Mouse (Mus musculus) cortical plate, adult 2 months (tissue): Measurements from ENCODE around the gene 4930415O20Rik. TPM values are rescaled to one million over a fixed set of nuclear protein-coding genes. Genes with fewer than 3 reads are reported as not detected.

ENCODE experiments used
- H3K27ac ChIP-seq: fragments of 200-500 bp; 2 replicates; pipeline ENCODE4 v1.5.1; 2012; ENCODE audit warnings: low read length, control low read depth, inconsistent platforms; ENCODE audit not compliant: insufficient read depth
- H3K4me1 ChIP-seq: fragments of 200-500 bp; 2 replicates; pipeline ENCODE4 v1.6.1; 2011; ENCODE audit warnings: low read length; ENCODE audit not compliant: control insufficient read depth, insufficient read depth
- H3K4me3 ChIP-seq: fragments of 200-500 bp; 2 replicates; pipeline ENCODE4 v1.5.1; 2011; ENCODE audit warnings: mild to moderate bottlenecking, low read length, control low read depth; ENCODE audit not compliant: insufficient read depth
- CTCF ChIP-seq: fragments of 200-500 bp; IDR thresholded peaks from 2 replicates; pipeline ENCODE4 v1.5.1; 2011; ENCODE audit warnings: mild to moderate bottlenecking, control low read depth, low read length; ENCODE audit not compliant: insufficient read depth; ENCODE audit errors: extremely low read depth
- POLR2A ChIP-seq: fragments of 200-500 bp; IDR thresholded peaks from 2 replicates; pipeline ENCODE4 v1.6.1; 2011; ENCODE audit warnings: mild to moderate bottlenecking, low read length, control low read depth; ENCODE audit not compliant: insufficient read depth; ENCODE audit errors: extremely low read depth
- polyA plus RNA-seq: library from polyadenylated mRNA; depleted of rRNA; stranded (reverse); fragments of >200 nt; gene quantifications from 2 replicates; pipeline ENCODE4 v1.2.3, GENCODE M21; 2012; rRNA removed

Gene 4930415O20Rik
- polyA plus RNA-seq, result not detected in 2 replicates

DNA sequence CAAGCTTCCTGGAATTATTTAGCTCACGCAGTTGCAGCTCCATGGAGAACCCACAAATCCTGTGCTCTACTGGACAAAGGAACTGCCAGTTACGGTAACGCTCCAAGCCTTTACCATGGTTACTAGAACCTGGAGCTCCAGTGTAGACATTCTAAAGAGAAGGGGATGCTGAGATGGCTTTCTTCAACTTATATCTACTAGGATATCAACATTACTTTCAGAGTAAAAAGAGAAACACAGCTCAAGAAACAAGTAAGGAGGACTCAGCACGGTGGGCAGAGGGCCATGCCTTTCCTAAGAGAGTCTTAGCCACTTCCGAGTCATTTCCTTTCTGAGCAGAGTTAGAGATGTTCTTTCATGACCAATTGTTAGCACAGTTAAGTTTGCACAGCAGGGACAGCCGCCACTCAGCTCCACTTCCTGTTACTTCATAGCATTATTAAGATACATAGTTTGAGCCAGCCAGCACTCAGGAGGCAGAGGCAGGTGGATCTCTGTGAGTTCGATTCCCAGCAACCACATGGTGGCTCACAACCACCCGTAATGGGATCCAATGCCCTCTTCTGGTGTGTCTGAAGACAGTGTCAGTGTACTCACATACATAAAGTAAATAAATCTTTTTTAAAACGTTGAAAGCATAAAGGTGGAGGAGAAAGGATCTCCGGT is at the start of gene 4930415O20Rik, which contains the start of gene Ccnt1:
4930415O20Rik (plus strand) TSS at position 132 of the 666 bp plus-strand sequence.
Ccnt1 (minus strand) TSS at position 51 of the 666 bp plus-strand sequence.
- Histone ChIP-seq H3K4me1 (peaks cover 3% of the 10 kb centered on the region; the same call in 1 of the 2 replicates), H3K4me3 (no peak within 1 kb of the TSS), H3K27ac (no peak within 1 kb of the TSS)
- TF ChIP-seq POLR2A (no peak), CTCF (no peak)

DNA sequence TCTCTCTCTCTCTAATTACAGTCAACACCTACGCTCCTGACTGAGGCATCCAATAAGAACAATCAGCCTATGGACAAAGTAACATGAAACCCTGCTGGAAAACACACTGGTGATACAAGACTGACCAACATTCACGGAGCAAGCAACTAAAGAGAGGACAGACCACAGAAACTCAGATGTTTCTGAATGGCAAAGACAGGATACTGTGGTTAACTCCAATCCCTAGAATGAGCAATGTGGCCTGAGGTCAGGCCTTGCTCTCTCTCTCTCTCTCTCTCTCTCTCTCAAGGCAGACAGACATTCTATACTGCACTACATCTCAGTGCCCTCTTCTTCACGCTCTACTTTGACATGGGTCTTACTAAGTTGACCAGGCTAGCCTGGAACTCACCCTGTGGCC is 49.6 kb upstream of the 4930415O20Rik start:
- no peak overlapping the region for H3K4me3 ChIP-seq
- no peak overlapping the region for H3K27ac ChIP-seq
- TF ChIP-seq CTCF (no peak), POLR2A (no peak)
- H3K4me1 ChIP-seq, result peaks cover 2% of the 10 kb centered on the region; the same call in 1 of the 2 replicates

DNA sequence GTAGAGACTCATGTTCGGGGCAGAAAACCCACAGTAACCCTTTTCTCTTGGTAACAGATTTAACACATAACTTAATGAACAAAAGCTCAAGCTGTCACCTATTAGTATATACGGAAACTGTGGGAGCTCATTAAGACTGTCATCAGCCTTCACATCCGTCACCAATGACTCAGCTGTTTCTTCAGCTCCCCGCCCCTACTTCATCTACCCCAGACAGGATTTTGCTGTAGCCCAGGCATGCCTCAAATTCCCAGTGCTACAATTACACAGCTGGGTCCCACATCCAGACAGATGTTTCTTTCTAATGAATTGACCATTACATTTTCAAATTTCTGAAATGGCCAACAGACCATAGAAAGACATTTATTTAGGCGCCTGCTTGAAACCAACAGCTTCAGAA is 44.7 kb upstream of the 4930415O20Rik start:
- TF ChIP-seq CTCF, result no peak
- no peak overlapping the region for H3K4me3 ChIP-seq

DNA sequence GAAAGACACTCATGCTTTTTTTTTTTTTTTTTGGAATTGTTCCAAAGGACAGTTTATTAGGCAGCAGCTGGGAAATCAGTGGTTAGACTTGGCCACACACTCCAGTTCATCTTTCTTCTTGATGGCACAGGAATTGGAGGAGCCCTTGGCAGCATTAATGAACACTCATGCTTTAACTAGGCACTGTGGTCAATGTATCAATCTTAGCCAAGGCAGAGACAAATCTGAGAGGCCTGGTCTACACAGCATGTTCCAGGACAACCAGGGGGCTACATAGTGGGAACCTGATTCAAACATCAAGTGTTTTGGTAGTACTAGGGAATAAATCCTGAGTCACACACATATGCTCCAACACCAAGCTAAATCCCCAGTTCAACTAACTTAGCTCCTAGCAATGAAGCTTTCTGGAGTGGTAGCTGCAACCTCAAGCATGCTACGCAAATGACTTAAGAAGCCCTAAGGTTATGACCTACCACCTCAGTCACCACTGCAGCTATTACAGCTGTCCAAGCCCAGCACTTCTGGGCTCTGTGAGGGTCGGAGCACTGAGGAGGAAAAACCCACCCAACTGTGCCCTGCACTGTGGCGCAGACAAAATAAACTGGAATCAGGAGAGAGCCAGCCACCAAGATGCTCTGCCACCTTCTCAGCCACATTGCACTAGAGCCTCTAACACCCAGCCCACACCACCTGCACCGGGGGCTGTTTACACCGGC is 43.6 kb upstream of the 4930415O20Rik start:
- Histone ChIP-seq H3K4me1 (no peaks in the 10 kb centered on the region), H3K4me3 (no peak overlapping the region), H3K27ac (no peak overlapping the region)
- TF ChIP-seq CTCF (no peak), POLR2A (no peak)

More for the DNA sequence above, 44.7 kb upstream of the 4930415O20Rik start:
- peaks cover 2% of the 10 kb centered on the region; the same call in 1 of the 2 replicates for H3K4me1 ChIP-seq
- no peak overlapping the region for H3K27ac ChIP-seq

DNA sequence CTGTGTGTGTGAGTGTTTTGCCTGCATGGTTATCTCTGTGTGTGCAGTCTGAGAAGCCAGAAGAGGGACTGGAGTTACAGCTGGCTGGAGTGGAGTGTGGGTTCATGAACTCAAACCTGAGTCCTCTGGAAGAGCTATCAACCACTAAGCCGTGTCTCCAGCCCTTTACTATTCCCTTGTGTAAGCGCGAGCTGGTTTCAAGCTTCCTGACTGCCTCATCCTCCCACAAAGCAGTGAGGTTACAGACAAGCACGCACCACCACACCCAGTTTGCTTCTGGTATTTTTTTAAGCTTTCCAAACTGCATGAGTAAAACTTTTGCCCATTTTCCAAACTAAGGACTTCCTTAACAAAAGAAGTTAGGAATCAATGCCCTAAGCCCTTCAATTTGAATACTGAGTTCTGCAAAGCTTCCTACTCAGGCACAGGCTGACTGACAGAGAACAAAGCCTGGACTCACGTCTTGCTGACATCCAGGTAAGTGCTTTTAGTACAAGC is 42.7 kb upstream of the 4930415O20Rik start:
- TF ChIP-seq CTCF (no peak), POLR2A (no peak)
- no peak overlapping the region for H3K4me3 ChIP-seq
- no peak overlapping the region for H3K27ac ChIP-seq
- no peaks in the 10 kb centered on the region for H3K4me1 ChIP-seq

DNA sequence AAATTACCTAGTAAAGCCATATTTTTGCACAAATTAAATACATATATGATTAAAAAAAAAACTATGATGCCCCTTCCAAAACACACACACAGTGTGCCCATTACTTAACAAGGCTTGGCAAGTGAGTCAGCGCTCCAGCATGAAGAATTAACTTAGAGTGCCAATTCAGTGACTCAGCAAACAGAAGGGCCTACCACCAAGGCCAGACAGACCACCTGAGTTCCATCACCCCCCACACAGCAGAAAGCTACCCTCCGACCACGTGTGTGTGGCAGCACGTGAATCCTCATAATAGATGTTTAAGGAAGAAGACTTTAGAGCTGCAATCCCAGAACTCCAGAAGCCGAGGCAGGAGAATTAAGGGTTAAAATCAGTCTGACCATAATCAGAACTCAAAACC is 38.5 kb upstream of the 4930415O20Rik start:
- H3K4me1 ChIP-seq, result no peaks in the 10 kb centered on the region
- no peak for TF ChIP-seq CTCF
- TF ChIP-seq POLR2A, result no peak
- H3K27ac ChIP-seq, result no peak overlapping the region
- H3K4me3 ChIP-seq, result peak overlapping the region; percentile 83

DNA sequence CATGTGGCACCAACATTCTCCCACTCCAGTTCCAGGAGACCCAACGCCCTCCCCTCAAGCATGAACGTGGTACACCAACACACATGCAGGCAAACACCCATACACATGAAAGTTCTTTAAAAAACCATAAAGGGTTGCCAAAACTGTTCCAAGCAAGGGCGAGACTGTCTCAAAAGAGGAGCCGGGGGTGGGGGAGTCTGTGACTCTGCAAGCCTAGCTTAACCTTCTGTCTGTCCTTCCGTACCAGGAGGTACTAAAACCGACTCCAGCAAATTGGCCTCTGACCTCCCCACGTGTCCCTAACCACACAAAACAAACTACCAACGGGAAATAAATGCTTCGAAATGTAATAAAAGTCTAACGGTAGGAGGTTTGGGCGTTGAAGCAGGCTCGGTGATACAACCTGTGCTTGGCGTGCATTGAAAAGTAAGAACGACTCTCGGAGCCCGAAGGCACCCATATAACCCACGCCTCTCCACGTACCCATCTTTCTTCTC is 37.7 kb upstream of the 4930415O20Rik start:
- Histone ChIP-seq H3K4me3 (peak overlapping the region; percentile 83), H3K27ac (no peak overlapping the region)
- TF ChIP-seq CTCF (no peak), POLR2A (no peak)

DNA sequence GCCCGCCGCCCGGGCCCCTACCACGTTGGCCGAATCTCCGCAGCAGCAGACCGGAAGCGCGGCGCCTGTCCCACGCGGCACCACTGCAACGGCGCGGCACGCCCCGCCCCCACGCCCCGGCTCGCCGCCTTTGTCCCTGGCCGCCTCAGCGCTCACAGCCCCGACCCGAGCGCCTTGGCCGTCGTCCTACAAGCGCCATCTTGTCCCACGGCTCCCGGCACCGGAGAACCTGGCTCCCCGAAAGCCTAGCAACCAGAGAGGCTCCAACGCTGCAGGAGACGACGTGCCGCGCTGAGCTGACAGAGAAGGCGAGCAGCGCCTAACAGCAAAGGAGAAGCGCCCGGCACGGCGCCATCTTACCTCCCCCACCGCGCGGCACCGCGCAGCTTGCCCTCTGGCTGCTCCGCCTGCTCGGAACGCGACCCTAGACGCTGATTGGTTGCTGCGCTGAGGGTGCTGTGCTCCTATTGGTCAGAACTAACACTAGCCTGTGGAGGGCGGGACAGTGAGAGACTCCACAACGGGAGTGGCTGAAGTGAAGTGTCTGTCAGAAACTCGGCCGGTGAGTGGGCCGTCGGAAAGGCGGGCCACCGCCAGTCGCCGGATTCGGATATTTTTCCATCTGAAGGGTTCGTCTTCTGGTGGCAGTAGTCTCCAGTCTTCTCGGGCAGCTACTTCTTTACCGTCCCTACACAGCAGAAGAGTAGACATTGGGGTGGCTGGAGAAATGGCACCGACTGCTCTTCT is 36.8 kb upstream of the 4930415O20Rik start, which contains the start of gene Kansl2:
Kansl2 (minus strand) TSS at position 384 of the 747 bp plus-strand sequence.
- peak within 1 kb of the TSS; percentile 83 for H3K4me3 ChIP-seq
- TF ChIP-seq POLR2A, result peak; percentile 89
- no peak for TF ChIP-seq CTCF
- H3K4me1 ChIP-seq, result no peaks in the 10 kb centered on the region
- H3K27ac ChIP-seq, result peak within 1 kb of the TSS; percentile 98

More for the DNA sequence above, 37.7 kb upstream of the 4930415O20Rik start:
- H3K4me1 ChIP-seq, result no peaks in the 10 kb centered on the region

DNA sequence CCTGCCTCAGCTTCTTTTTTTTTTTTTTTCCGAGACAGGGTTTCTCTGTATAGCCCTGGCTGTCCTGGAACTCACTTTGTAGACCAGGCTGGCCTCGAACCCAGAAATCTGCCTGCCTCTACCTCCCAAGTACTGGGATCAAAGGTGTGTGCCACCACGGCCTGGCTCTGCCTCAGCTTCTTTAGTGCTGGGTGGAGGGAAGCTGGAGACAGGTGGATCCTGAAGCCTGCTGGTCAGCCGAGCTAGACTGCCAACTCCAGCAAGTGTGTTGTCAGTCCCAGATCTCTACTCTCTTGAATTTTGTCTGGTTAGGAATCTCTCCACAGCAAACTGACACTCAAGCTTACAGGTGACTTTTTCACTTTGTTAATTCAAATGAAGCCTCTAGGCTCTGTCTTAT is 34.9 kb upstream of the 4930415O20Rik start:
- H3K4me3 ChIP-seq, result no peak overlapping the region
- no peak overlapping the region for H3K27ac ChIP-seq
- H3K4me1 ChIP-seq, result no peaks in the 10 kb centered on the region
- TF ChIP-seq POLR2A (no peak), CTCF (no peak)
